Mouse (Mus musculus): ENCODE measurements around the gene Slc35f1. TPM values are rescaled to one million over a fixed set of nuclear protein-coding genes. Genes with fewer than 3 reads are reported as not detected.

Gene Slc35f1
- polyA plus RNA-seq, 1 experiment from 2014 or later, result 23.1 TPM

DNA sequence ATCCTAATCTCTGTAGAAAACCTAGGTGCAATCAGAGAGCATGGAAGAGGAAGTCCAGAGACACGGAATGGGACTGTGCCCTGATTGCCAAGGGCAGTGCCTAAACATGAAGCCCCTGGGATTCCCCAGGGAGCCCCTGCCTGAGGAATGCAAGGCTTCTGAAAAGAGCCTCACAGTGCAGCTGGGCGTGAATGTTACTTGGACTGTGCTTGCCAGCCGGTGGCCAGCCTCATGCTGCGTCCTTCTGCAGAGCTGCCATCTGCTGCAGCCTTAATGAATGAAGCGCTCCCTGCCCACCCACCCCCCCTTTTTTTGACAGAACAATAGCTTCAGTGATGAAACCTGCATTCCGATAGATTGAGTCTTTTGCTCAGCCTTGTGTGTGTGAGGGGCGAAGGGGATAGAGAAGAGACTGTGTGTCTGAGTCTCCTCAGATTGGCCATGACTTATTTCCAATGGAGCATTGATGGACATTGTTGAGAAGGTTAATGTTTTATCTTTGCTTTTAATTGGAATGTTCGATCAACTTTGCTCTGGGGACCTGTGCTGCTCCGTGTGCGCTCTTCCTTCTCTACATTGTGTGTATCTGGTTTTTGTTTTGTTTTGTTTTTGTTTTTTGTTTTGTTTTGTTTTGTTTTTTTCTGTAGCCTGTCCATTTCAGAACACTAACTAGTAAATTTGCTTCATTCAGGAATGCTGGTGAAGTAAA lies 52.5 kb downstream of the Slc35f1 start:
- peak; percentile 99 for ATAC-seq (ENCODE audit: low FRiP score, low read depth)

GRCm38 (mm10) chr10:52743831-52744230 lies 53.5 kb downstream of the Slc35f1 start:
- no peak for ATAC-seq (ENCODE audit: low FRiP score, low read depth)
- no peak overlapping the region for H3K27ac ChIP-seq
- no peaks in the 10 kb centered on the region for H3K9me3 ChIP-seq
- 70% methylated on average over 3 of the region's 3 CpGs for WGBS
- no peaks in the 10 kb centered on the region for H3K27me3 ChIP-seq (replicated peaks)
- H3K4me3 ChIP-seq, result no peak overlapping the region
- peaks cover 8% of the 10 kb centered on the region; the same call in 1 of the 2 replicates for H3K4me1 ChIP-seq
- no peak overlapping the region for H3K9ac ChIP-seq
- no peak overlapping the region for H3K4me2 ChIP-seq (replicated peaks)
- no peaks in the 10 kb centered on the region for H3K36me3 ChIP-seq

More for the DNA sequence above, 52.5 kb downstream of the Slc35f1 start:
- no peaks in the 10 kb centered on the region for H3K27me3 ChIP-seq (replicated peaks)
- no peak overlapping the region for H3K4me3 ChIP-seq
- WGBS, result 4% methylated on average over 10 of the region's 10 CpGs
- H3K36me3 ChIP-seq, result no peaks in the 10 kb centered on the region
- no peak overlapping the region for H3K27ac ChIP-seq
- no peak overlapping the region for H3K9ac ChIP-seq
- H3K4me2 ChIP-seq (replicated peaks), result peak overlapping the region; percentile 48
- H3K9me3 ChIP-seq, result no peaks in the 10 kb centered on the region
- peaks cover 8% of the 10 kb centered on the region; the same call in 1 of the 2 replicates for H3K4me1 ChIP-seq

DNA sequence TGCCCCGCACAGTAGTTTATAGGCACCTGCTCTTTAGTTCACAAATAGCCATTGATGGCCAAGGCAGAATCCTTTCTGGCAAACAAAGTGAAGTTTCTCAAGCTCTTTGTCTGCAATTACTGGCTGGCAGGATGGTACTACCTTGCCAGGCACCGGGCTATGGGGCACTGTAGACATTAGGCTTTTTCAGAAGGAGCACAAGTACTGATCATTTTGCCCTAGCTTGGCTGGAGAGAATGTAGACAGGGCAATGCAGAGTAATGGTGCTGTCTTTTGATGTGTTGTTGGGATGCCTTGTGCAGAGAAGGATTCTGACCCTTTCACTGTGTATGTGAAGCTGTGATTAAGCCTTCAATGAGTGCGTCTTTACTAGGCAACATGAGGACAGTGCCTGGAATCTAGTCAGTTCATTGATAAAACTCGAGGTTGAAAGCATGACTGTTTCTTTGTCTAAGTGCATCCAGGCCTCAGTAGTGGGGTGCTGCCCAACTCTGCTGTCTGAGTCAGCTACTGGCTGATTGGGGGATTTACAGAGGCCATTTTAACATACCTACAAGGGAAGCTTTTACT lies 57.8 kb downstream of the Slc35f1 start:
- WGBS, result 53% methylated on average over 4 of the region's 4 CpGs
- no peak overlapping the region for H3K4me2 ChIP-seq (replicated peaks)

DNA sequence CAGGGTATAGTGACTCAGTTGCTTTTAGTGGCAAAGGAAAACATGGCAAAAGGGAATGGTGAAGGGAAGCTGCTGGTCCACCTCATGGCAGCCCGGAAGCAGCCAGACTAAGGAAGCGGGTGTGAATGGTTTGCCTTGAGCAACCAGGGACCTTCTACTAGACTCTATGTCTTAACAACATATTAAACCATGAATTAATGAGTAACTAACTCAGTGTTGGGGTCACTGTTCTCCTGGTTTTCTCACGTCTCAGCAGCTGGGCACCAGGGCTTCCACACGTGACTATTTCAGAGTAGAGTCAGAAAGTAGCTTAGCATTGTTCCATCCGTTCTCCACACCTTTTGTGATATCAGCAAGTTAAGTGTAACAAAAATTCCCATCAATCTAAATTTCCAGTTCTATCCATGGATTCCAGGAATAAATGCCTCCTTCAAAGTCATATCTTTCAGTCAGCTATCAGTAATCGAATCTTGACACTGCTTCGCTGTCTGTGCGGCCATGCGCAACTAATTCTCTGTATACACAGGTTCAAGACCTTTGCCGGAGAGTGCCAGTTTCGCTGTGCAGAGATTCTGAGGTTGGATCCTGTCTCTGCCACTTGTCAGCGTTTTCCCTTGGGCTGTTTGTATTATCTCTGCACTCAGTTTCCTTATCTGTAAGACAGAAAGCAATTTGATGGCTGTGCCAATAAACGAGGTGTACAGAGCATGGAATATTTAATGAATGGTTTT lies 65.8 kb downstream of the Slc35f1 start:
- no peak overlapping the region for H3K4me3 ChIP-seq
- H3K4me2 ChIP-seq (replicated peaks), result no peak overlapping the region
- no peaks in the 10 kb centered on the region for H3K27me3 ChIP-seq (replicated peaks)
- no peaks in the 10 kb centered on the region for H3K9me3 ChIP-seq
- no peaks in the 10 kb centered on the region for H3K36me3 ChIP-seq
- no peak overlapping the region for H3K9ac ChIP-seq
- no peak for ATAC-seq (ENCODE audit: low FRiP score, low read depth)
- H3K27ac ChIP-seq, result no peak overlapping the region
- no peaks in the 10 kb centered on the region for H3K4me1 ChIP-seq
- WGBS, result 70% methylated on average over 13 of the region's 13 CpGs

More for the DNA sequence above, 57.8 kb downstream of the Slc35f1 start:
- ATAC-seq (ENCODE audit: low FRiP score, low read depth), result peak; percentile 76
- Histone ChIP-seq H3K4me1 (peaks cover 8% of the 10 kb centered on the region; the same call in 1 of the 2 replicates), H3K9me3 (no peaks in the 10 kb centered on the region), H3K9ac (no peak overlapping the region), H3K27ac (no peak overlapping the region), H3K27me3 (replicated peaks) (no peaks in the 10 kb centered on the region), H3K4me3 (no peak overlapping the region), H3K36me3 (no peaks in the 10 kb centered on the region)

DNA sequence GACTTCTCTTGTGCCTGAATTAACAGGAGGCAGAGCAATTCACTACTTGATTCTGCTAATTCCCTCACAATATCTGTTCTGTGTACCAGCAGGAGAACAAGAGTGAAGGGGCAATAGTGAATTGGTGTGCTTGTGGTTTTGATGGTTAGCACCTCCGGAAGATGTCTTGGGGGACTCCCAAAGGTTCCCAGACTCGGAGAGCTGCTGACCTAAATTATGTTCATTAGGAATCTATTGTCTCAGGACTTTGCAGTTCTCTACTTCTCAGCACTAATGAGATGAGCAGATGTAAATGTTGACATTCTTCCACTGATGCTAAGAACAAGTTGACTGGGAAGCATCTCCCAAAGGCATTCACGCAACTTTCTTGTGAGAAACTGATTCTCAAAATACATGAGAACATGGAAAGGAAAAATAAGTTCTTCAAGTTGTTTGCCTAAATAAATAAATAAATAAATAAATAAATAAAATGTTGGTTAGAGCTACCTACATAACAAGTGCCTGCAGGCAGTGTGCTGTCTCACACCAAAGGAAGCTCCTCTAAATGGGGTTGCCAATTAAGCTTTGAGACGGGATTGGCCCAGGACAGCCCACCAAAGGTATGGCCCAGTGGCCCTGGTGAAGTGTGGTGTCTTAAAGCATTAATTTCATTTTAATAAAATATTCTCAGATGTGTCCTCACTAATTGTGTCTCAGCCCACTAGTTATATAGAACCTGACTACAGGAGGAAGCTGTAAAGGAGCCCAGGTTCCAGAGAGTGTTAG lies 67.3 kb downstream of the Slc35f1 start:
- Histone ChIP-seq H3K27me3 (replicated peaks) (no peaks in the 10 kb centered on the region), H3K9me3 (no peaks in the 10 kb centered on the region), H3K9ac (no peak overlapping the region), H3K4me3 (no peak overlapping the region), H3K4me2 (replicated peaks) (no peak overlapping the region), H3K27ac (no peak overlapping the region), H3K4me1 (no peaks in the 10 kb centered on the region), H3K36me3 (no peaks in the 10 kb centered on the region)
- peak; percentile 50; the same call in 1 of the 2 replicates for ATAC-seq (ENCODE audit: low FRiP score, low read depth)
- 84% methylated on average over 4 of the region's 4 CpGs for WGBS

GRCm38 (mm10) chr10:52758589-52758988 lies 68.3 kb downstream of the Slc35f1 start:
- Histone ChIP-seq H3K4me1 (no peaks in the 10 kb centered on the region), H3K27ac (no peak overlapping the region), H3K4me2 (replicated peaks) (no peak overlapping the region), H3K36me3 (no peaks in the 10 kb centered on the region), H3K9me3 (no peaks in the 10 kb centered on the region), H3K9ac (no peak overlapping the region), H3K27me3 (replicated peaks) (no peaks in the 10 kb centered on the region), H3K4me3 (no peak overlapping the region)
- 0 out of 2 replicates have a peak, but pooled peaks have one; percentile 53 for ATAC-seq (ENCODE audit: low FRiP score, low read depth)
- WGBS, result 40% methylated on average over 4 of the region's 4 CpGs

DNA sequence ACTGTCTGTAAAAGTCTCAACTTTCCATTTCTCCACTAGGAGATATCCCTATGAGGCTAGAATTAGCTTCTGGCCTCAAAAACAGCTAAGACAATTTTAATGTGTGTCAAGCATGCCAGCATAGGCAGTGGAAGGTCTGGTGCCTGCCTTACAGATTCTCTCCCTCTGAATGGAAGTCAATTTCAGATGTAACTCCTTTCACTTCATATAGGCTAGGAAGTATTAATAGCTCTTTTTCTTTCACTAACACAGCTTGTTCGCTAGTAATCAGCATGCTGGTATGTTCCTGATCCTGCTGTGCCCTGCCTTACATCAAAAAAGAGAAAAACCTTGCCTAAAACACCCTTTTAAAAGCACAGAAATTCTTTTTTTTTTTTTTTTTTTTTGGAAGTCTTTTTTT lies 70.2 kb downstream of the Slc35f1 start:
- Histone ChIP-seq H3K36me3 (no peaks in the 10 kb centered on the region), H3K27ac (no peak overlapping the region), H3K27me3 (replicated peaks) (no peaks in the 10 kb centered on the region), H3K9ac (no peak overlapping the region), H3K4me1 (no peaks in the 10 kb centered on the region), H3K4me3 (no peak overlapping the region), H3K9me3 (no peaks in the 10 kb centered on the region), H3K4me2 (replicated peaks) (no peak overlapping the region)
- no peak for ATAC-seq (ENCODE audit: low FRiP score, low read depth)
- WGBS, result 93% methylated on average over 1 of the region's 1 CpGs

GRCm38 (mm10) chr10:52779926-52780485 lies 89.7 kb downstream of the Slc35f1 start:
- H3K4me2 ChIP-seq (replicated peaks), result no peak overlapping the region
- H3K27ac ChIP-seq, result no peak overlapping the region
- no peak overlapping the region for H3K4me3 ChIP-seq
- ATAC-seq (ENCODE audit: low FRiP score, low read depth), result 0 out of 2 replicates have a peak, but pooled peaks have one; percentile 21
- peaks cover 3% of the 10 kb centered on the region; the same call in 1 of the 2 replicates for H3K9me3 ChIP-seq
- 57% methylated on average over 4 of the region's 4 CpGs for WGBS
- H3K9ac ChIP-seq, result no peak overlapping the region
- H3K27me3 ChIP-seq (replicated peaks), result no peaks in the 10 kb centered on the region
- no peaks in the 10 kb centered on the region for H3K36me3 ChIP-seq
- H3K4me1 ChIP-seq, result no peaks in the 10 kb centered on the region

GRCm38 (mm10) chr10:52787075-52787474 lies 96.7 kb downstream of the Slc35f1 start:
- WGBS, result 91% methylated on average over 2 of the region's 2 CpGs

DNA sequence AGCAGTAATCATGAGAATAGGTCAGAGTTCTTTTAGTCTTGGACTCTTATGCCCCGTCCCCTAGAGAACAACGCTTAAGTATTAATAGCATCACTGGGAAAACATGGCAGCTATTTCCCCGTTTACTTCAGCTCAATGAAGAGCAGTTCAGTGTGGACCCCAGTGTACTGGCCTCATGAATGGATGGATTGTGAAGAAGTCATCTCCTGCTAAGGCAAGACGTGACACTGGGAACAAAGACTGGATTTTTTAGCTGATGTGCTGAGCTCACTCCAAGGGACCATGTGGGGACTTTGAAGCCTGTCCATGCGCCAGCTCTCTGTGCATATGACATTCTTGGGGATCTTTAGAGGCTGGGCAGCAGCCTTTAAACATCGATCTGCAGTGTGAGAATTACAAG lies 101.2 kb downstream of the Slc35f1 start:
- no peak overlapping the region for H3K9ac ChIP-seq
- no peaks in the 10 kb centered on the region for H3K27me3 ChIP-seq (replicated peaks)
- H3K36me3 ChIP-seq, result no peaks in the 10 kb centered on the region
- no peak overlapping the region for H3K27ac ChIP-seq
- no peak overlapping the region for H3K4me3 ChIP-seq
- H3K9me3 ChIP-seq, result no peaks in the 10 kb centered on the region
- no peaks in the 10 kb centered on the region for H3K4me1 ChIP-seq
- 72% methylated on average over 6 of the region's 6 CpGs for WGBS
- ATAC-seq (ENCODE audit: low FRiP score, low read depth), result no peak
- no peak overlapping the region for H3K4me2 ChIP-seq (replicated peaks)

More at GRCm38 (mm10) chr10:52787075-52787474, 96.7 kb downstream of the Slc35f1 start:
- no peak for ATAC-seq (ENCODE audit: low FRiP score, low read depth)
- Histone ChIP-seq H3K9ac (no peak overlapping the region), H3K4me3 (no peak overlapping the region), H3K27ac (no peak overlapping the region), H3K36me3 (no peaks in the 10 kb centered on the region), H3K27me3 (replicated peaks) (no peaks in the 10 kb centered on the region), H3K9me3 (no peaks in the 10 kb centered on the region), H3K4me1 (no peaks in the 10 kb centered on the region), H3K4me2 (replicated peaks) (no peak overlapping the region)

GRCm38 (mm10) chr10:52797454-52797853 lies 107.1 kb downstream of the Slc35f1 start:
- H3K27ac ChIP-seq, result no peak overlapping the region
- no peak overlapping the region for H3K9ac ChIP-seq
- H3K4me3 ChIP-seq, result no peak overlapping the region
- 58% methylated on average over 4 of the region's 4 CpGs for WGBS
- no peaks in the 10 kb centered on the region for H3K4me1 ChIP-seq
- no peak overlapping the region for H3K4me2 ChIP-seq (replicated peaks)
- H3K9me3 ChIP-seq, result no peaks in the 10 kb centered on the region
- ATAC-seq (ENCODE audit: low FRiP score, low read depth), result no peak
- no peaks in the 10 kb centered on the region for H3K27me3 ChIP-seq (replicated peaks)
- H3K36me3 ChIP-seq, result no peaks in the 10 kb centered on the region
